Mouse (Mus musculus): ENCODE data around the gene Mertk.

GRCm38 (mm10) chr2:128694548-128694947, 4.2 kb upstream of the Mertk start:
- TF ChIP-seq ZNF384 (IDR thresholded peaks at IDR 0.05; ENCODE audit: low read depth, low read length) (no peak), HCFC1 (IDR thresholded peaks at IDR 0.05; ENCODE audit: borderline replicate concordance, insufficient read depth, low read length) (no peak), MAFK (IDR thresholded peaks at IDR 0.05; ENCODE audit: insufficient read depth, low read depth, low read length) (no peak), CHD2 (IDR thresholded peaks at IDR 0.05; ENCODE audit: low read depth, low read length) (no peak)

Measured in ES-E14 (cell line).